Mouse (Mus musculus): ENCODE measurements around the gene Rims1.

- TF ChIP-seq CTCF (IDR thresholded peaks at IDR 0.05) = no peak
- TF ChIP-seq POLR2A (IDR thresholded peaks at IDR 0.05; ENCODE audit: insufficient read depth, low read depth, low read length) = no peak
- no peak for TF ChIP-seq EP300 (IDR thresholded peaks at IDR 0.05; ENCODE audit: insufficient read depth, low read depth, low read length)
These were observed 144.0 kb downstream of the Rims1 start for GRCm38 (mm10) chr1:22661825-22662224.
